Mouse (Mus musculus): ENCODE measurements at regions not wholly inside any gene's neighbourhood (a gene's known extent, or its start where the extent isn't known, plus 50 kb on each side); places are given as distances from the start of the nearest gene placed in this dataset.

DNA sequence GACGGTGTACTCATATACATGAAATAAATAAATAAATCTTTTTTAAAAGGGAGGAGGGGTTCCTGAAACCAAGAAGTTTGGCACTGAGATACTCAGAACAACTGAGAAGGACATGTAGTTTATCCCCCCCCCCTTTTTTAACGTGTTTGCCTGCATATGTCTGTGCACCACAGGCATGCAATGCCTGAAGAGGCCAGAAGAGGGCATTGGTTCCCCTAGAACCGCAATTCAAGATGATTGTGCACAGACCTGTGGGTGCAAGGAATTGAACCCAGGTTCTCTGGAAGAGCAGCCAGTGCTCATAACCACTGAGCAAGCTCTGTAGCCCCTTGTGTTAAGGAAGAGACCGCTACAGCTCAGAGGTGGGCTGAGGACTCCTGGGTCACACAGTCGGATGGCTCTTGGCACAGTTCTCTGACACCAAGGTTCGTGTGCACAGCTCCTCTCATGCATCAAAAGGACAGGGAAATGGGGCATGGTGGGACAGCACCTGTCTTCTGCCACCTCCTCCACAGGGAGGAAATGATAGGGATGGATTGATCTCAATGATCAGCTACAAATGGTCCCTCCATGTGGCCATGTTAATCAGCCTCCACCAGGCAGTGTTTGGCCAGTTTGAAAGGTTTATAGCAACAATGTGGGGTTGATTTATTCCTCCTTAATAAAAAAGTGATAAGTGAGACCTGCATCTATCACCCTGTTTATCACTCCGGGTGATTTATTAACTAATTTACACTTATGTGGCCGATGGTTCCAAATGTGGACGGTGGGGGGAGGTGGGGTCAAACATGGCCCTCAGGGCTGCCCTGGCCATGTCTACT is 58.5 kb upstream of the Top1 start:
- DNase-seq = no peak

DNA sequence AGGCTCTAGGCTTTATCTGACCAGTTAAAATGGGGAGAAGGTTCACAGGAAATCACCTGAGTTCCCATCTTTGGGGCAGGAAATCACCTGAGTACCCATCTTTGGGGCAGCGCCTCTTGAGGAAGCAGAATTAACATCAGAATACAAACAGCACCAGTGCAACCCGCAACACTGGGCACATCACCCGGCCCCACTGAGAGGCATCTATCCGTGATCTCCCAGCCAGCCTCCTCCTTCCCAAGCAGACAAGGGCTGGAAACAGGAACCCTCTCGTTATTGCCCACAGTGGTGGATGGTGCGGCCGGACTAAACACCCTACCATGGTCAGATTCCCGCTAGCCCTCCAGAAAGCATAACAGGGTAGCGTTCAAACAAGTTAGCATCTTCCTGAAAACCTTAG is 57.3 kb upstream of the Top1 start:
- DNase-seq = no peak

DNA sequence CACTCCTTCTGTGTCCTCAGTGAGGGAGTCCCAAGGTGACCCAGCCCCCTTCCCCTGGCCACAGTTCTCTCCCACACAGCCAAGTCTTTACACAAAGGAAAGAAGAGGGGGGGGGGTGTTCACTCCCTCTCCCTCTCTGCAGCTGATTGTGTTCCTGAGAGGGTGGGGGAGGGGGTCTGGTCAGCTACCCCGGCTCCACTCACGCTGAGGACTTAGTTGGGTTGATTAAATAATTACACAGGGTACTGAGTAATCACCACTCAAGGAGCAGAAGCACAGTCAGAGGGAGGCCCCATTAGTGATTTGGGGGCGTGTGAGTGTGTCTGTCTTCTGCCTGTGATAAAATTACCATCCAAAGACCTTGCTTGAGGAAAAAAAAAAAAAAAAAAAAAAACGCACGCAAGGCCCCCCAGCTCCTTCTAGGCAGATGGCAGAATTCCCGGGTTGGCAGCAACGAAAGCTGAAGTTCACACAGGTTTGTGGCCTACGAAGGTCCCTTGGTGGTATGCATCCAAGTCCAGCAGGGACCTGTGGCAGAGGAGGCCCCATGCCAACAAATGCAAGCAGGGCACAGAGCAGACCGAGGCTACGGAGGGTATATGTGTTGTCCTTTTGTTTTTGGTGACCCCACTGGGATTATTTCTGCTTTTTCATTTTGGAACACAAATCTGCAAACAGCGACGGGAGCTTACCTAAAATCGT is 55.3 kb upstream of the Top1 start:
- DNase-seq = no peak

DNA sequence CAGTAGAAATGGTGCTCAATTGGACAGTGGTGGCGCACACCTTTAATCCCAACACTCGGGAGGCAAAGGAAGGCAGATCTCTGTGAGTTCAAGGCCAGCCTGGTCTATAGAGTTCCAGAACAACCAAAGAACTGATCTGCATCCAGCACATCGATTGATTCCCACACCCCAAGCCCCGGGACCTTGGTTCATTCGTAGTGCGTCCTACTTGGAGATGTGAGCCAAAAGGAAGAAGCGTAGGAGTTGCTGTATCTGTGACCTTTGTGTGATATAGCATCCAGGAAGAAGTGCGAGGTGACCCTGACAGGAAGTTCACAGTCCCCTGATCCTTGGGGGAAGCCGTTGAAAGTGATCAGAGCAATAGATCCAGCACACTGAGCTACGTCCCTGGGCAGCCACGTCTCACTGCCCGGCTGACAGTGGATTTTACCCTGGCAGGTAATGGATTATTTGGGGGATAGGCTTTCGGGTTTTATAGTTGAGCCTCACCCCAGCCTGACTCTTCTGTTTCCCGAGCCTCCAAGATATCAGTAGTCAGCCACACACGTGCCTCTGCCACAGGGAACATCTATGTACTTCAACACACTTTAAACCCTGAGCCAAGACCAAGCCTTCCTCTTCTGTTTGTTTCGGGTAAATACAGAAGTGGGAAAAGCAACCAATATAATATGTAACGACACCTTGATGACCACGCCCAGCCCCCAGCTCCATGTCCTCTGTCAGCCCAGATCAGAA is 54.1 kb upstream of the Top1 start:
- no peak for DNase-seq

DNA sequence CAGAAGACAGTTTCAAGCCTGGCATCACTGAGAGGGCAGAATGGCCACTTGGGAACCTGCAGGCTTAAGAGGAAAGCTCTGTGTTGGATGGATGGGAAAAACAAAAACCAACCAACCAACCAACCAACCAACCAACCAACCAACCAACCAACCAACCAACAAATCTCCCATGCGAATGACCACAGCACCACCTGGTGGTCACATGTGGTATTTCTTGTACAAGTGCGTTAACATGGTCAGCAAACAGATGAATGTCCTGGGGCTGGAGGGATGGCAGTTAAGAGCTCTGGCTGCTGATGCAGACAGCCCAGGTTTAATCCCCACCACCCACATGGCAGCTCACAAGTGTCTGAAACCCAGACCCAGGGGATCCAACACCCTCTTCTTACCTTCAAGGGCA is 52.7 kb upstream of the Top1 start:
- DNase-seq = peak; percentile 55 to 87

All from kidney, postnatal 36 days (tissue).